Mouse (Mus musculus): Measurements from ENCODE around the gene Faf1.

DNA sequence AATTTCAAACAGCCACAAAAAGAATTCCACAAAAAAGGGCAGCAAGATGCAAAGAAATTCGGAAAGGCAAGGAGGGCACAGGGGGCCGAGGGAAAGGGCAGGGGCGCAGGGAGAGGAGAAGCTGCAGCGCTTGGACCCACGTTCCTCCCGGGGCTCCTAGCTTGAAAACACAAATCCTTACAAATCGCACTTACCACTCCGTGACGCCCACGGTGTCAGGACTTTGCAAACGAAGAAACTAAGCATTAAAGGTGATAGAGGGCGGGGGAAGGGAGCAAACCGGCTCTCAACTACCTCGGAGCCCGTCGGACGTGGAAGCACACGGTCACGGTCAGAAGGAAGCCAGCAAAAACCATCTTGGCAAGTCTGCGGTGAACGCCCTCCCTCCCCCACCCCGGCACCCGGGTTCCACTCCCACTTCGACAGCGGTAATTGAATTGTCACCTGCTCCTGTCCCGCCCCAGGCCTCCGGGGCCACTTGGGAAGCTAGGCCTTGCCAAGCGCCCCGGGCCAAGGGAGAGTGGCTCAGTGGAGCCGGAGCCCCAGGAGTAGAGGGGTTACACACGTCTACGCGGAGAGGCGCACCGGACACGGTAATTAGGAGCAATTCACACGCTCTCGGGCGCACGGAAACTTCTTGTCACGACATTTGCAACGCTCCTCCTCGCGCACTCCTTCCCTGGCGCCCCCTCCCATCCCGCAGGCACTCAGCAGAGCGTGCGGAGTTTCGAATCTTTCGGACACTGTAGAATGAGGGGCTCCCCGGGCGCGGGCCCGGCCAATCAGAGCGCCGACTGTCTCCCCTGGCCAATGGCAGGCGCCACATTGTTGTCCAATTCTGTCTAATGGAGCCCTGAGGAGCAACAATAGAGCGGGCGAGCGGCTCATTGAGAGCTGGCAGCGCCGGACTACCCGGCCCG lies 301.0 kb downstream of the Faf1 start, which contains the start of gene Dmrta2:
- TF ChIP-seq CHD2 (IDR thresholded peaks at IDR 0.05; ENCODE audit: low read depth, low read length) (no peak), MAFK (IDR thresholded peaks at IDR 0.05; ENCODE audit: insufficient read depth, low read depth, low read length) (no peak), ZNF384 (IDR thresholded peaks at IDR 0.05; ENCODE audit: low read depth, low read length) (no peak), ZC3H11A (IDR thresholded peaks at IDR 0.05; ENCODE audit: borderline replicate concordance, low read depth, low read length) (no peak)
